Mouse (Mus musculus): ENCODE measurements around the gene Olfr1310. TPM values are rescaled to one million over a fixed set of nuclear protein-coding genes. Genes with fewer than 3 reads are reported as not detected.
"Not testable (repeated sequence)": the region's sequence is repeated elsewhere in the genome, so short reads cannot be mapped to it uniquely, and the experiment has no call there.

Olfr1310 gene
- under 1 TPM in 1 of 3 experiments, not detected in 2; 0.09 TPM for polyA plus RNA-seq (2017; shearing (Covaris generic))

- no peak for ATAC-seq
Observed at GRCm38 (mm10) chr2:112012608-112013007, at the start of gene Olfr1310. Olfr1310 (minus strand) TSS chr2:112012708.

GRCm38 (mm10) chr2:112050138-112050537 is 37.6 kb upstream of the Olfr1310 start, which contains the start of gene Olfr1312:
Olfr1312 (minus strand) TSS chr2:112050238.
- no peak for ATAC-seq

DNA sequence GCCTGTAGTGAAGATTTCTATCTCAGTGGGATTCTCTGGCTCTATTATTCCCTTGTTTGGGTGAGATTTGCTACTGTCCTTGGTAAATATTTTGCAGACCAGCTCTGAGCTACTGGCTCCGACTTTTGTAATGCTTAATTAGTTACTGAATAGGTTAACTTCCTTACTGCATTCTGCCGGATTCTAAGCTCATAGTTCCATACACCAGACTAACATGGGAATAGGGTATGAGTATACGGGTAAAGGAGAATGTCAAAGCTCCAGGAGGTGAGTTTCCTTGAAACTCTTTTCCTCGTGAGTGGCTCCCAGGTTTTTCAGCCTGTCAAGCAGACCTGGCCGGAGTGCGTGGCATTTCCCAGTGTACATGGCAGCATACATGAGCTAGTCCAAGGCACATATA is 14.5 kb upstream of the Olfr1310 start:
- ATAC-seq: not testable (repeated sequence)

- no peak for ATAC-seq
Observed at GRCm38 (mm10) chr2:112024312-112024711, 11.8 kb upstream of the Olfr1310 start, which contains the start of gene Olfr1311. Olfr1311 (minus strand) TSS chr2:112024412.

DNA sequence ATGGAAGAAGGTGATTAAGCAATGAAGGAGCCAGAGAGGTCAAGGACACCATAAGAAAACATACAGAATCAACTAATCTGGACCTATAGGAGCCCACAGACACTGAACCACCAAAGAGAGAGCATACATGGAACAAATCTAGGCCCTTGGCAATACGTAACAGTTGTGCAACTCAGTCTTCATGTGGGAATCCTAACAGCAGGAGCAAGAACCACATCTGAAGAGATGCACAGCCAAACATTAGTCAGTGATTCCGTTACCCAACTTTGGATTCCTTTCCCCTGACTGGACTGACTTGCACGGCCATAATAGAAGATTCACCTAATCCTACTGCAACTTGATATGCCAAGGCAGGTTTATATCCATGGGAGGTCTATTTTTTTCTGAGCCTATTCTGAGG is 2.4 kb upstream of the Olfr1310 start:
- no peak for ATAC-seq

DNA sequence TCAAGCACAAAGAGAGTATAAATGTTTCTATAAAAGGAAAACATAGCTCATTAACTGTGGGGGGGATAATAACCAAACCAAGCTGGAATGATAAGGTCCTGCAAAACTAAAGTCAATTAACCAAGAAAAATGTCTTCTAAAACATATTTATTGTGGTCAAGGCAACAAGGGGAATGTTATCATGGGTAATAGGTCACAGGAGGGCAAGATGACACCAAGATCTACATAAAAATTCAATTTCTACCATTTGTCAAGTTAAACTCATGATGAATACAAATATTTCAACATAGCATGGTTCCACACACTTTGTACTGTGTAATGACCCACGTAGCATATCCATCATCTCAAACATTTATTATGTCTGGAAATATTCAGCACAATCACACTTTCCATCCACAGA is 22.3 kb downstream of the Olfr1310 start, which contains the start of gene Olfr1309:
TSS of gene Olfr1309 (minus strand) at position 101 of the 400 bp plus-strand sequence.
- ATAC-seq: no peak

DNA sequence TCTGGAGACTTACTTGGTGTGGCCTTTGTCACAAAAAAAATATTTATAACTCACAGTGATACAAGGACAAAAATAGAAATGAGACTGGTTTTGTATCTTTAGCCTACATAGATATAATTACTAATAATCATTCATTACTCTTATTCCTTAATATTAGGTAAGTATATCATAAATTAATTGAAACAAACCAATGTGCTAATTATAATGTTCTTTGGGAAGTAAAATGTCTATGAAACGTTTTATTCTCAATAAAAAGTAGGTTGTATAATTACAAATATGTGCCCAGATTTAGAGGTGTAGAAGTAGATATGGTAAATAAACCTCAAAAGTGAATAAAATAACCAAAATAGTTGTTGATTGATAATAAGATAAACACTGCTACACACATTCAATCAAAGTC is 47.7 kb downstream of the Olfr1310 start, which contains the start of gene Olfr1308:
TSS of gene Olfr1308 (minus strand) at position 101 of the 400 bp plus-strand sequence.
- no peak for ATAC-seq

Other genes starting within 250 kb of the Olfr1310 start
- gene Olfr1302, start 235.3 kb downstream of the Olfr1310 start, polyA plus RNA-seq (2017; shearing (Covaris generic)): not detected
- not detected for gene Olfr1303, start 192.4 kb downstream of the Olfr1310 start, polyA plus RNA-seq (2017; shearing (Covaris generic))
- not detected for gene Olfr1305, start 135.6 kb downstream of the Olfr1310 start, polyA plus RNA-seq (2017; shearing (Covaris generic))
- under 1 TPM in 1 of 3 experiments, not detected in 2; 0.19 TPM for gene Olfr1306, start 96.4 kb downstream of the Olfr1310 start, polyA plus RNA-seq (2017; shearing (Covaris generic))
- under 1 TPM in 2 of 3 experiments, not detected in 1; 0.05 TPM for gene Olfr1307, start 63.3 kb downstream of the Olfr1310 start, polyA plus RNA-seq (2017; shearing (Covaris generic))
- not detected for gene Olfr1308, start 47.8 kb downstream of the Olfr1310 start, polyA plus RNA-seq (2017; shearing (Covaris generic))
- gene Olfr1309, start 22.4 kb downstream of the Olfr1310 start, polyA plus RNA-seq (2017; shearing (Covaris generic)): not detected
- not detected for gene Olfr1311, start 11.7 kb upstream of the Olfr1310 start, polyA plus RNA-seq (2017; shearing (Covaris generic))
- not detected for gene Olfr1312, start 37.5 kb upstream of the Olfr1310 start, polyA plus RNA-seq (2017; shearing (Covaris generic))
- not detected for gene Olfr1313, start 65.1 kb upstream of the Olfr1310 start, polyA plus RNA-seq (2017; shearing (Covaris generic))
- not detected for gene Olfr1314, start 84.1 kb upstream of the Olfr1310 start, polyA plus RNA-seq (2017; shearing (Covaris generic))
- not detected for gene Olfr1315-ps1, start 102.7 kb upstream of the Olfr1310 start, polyA plus RNA-seq (2017; shearing (Covaris generic))
- gene Olfr1316, start 122.3 kb upstream of the Olfr1310 start, polyA plus RNA-seq (2017; shearing (Covaris generic)): not detected
- not detected for gene Olfr1317, start 127.6 kb upstream of the Olfr1310 start, polyA plus RNA-seq (2017; shearing (Covaris generic))
- not detected for gene Olfr1318, start 141.5 kb upstream of the Olfr1310 start, polyA plus RNA-seq (2017; shearing (Covaris generic))
- 10 to 100 TPM; 30.4 to 45.0 (median 34.4) TPM for gene Lpcat4, start 226.8 kb upstream of the Olfr1310 start, polyA plus RNA-seq (2017; shearing (Covaris generic))
- gene Nutm1, start 246.6 kb upstream of the Olfr1310 start, polyA plus RNA-seq (2017; shearing (Covaris generic)): not detected
- 100 to 1,000 TPM; 152 to 243 (median 201) TPM for gene Nop10, start 249.2 kb upstream of the Olfr1310 start, polyA plus RNA-seq (2017; shearing (Covaris generic))

Data from inflammation-experienced regulatory T-cells, adult 6 months (primary cell).